Mouse (Mus musculus): ENCODE measurements at regions not wholly inside any gene's neighbourhood (a gene's known extent, or its start where the extent isn't known, plus 50 kb on each side); places are given as distances from the start of the nearest gene placed in this dataset.

- DNase-seq (ENCODE audit: extremely low spot score) = no peak
These were observed 113.0 kb upstream of the A530016L24Rik start for GRCm38 (mm10) chr12:112376236-112376635.

GRCm38 (mm10) chr12:112376701-112377100 lies 112.5 kb upstream of the A530016L24Rik start:
- DNase-seq (ENCODE audit: extremely low spot score) = no peak

GRCm38 (mm10) chr12:112378482-112379243 lies 110.6 kb upstream of the A530016L24Rik start:
- DNase-seq (ENCODE audit: extremely low spot score) = no peak

- DNase-seq (ENCODE audit: extremely low spot score) = no peak
These were observed 101.4 kb upstream of the A530016L24Rik start for GRCm38 (mm10) chr12:112387836-112388235.

- no peak for DNase-seq (ENCODE audit: extremely low spot score)
These were observed 93.3 kb upstream of the A530016L24Rik start for GRCm38 (mm10) chr12:112395909-112396308.

GRCm38 (mm10) chr12:112403688-112404240 lies 85.5 kb upstream of the A530016L24Rik start:
- DNase-seq (ENCODE audit: extremely low spot score) = no peak

GRCm38 (mm10) chr12:112404338-112404737 lies 84.9 kb upstream of the A530016L24Rik start:
- DNase-seq (ENCODE audit: extremely low spot score) = no peak

GRCm38 (mm10) chr12:112405781-112406213 lies 83.5 kb upstream of the A530016L24Rik start:
- DNase-seq (ENCODE audit: extremely low spot score) = no peak

- DNase-seq (ENCODE audit: extremely low spot score) = peak; percentile 28
These were observed 77.5 kb upstream of the A530016L24Rik start for GRCm38 (mm10) chr12:112411612-112412350.

GRCm38 (mm10) chr12:112412351-112412697 lies 76.9 kb upstream of the A530016L24Rik start:
- no peak for DNase-seq (ENCODE audit: extremely low spot score)

GRCm38 (mm10) chr12:112415926-112416473 lies 73.2 kb upstream of the A530016L24Rik start:
- DNase-seq (ENCODE audit: extremely low spot score) = no peak

GRCm38 (mm10) chr12:112416537-112416936 lies 72.7 kb upstream of the A530016L24Rik start:
- DNase-seq (ENCODE audit: extremely low spot score) = no peak

GRCm38 (mm10) chr12:112418636-112419035 lies 70.6 kb upstream of the A530016L24Rik start:
- no peak for DNase-seq (ENCODE audit: extremely low spot score)

- DNase-seq (ENCODE audit: extremely low spot score) = no peak
These were observed 67.1 kb upstream of the A530016L24Rik start for GRCm38 (mm10) chr12:112422177-112422576.

GRCm38 (mm10) chr12:112424150-112424549 lies 65.1 kb upstream of the A530016L24Rik start:
- no peak for DNase-seq (ENCODE audit: extremely low spot score)

GRCm38 (mm10) chr12:112426681-112427080 lies 62.6 kb upstream of the A530016L24Rik start:
- no peak for DNase-seq (ENCODE audit: extremely low spot score)

- peak; percentile 47 for DNase-seq (ENCODE audit: extremely low spot score)
These were observed 59.0 kb upstream of the A530016L24Rik start for GRCm38 (mm10) chr12:112430104-112430846.

- DNase-seq (ENCODE audit: extremely low spot score) = no peak
These were observed 55.9 kb upstream of the A530016L24Rik start for GRCm38 (mm10) chr12:112433315-112433714.

GRCm38 (mm10) chr12:112434673-112435294 lies 54.5 kb upstream of the A530016L24Rik start:
- DNase-seq (ENCODE audit: extremely low spot score) = no peak

- DNase-seq (ENCODE audit: extremely low spot score) = no peak
These were observed 53.7 kb upstream of the A530016L24Rik start for GRCm38 (mm10) chr12:112435295-112436110.
